Mouse (Mus musculus): Measurements from ENCODE around the gene Mical3. TPM values are rescaled to one million over a fixed set of nuclear protein-coding genes. Genes with fewer than 3 reads are reported as not detected.
"Not testable (repeated sequence)": the region's sequence is repeated elsewhere in the genome, so short reads cannot be mapped to it uniquely, and the experiment has no call there.

The Mical3 gene
- total RNA-seq, 2 experiments from 2014 or later = 71.0 to 71.9 TPM

DNA sequence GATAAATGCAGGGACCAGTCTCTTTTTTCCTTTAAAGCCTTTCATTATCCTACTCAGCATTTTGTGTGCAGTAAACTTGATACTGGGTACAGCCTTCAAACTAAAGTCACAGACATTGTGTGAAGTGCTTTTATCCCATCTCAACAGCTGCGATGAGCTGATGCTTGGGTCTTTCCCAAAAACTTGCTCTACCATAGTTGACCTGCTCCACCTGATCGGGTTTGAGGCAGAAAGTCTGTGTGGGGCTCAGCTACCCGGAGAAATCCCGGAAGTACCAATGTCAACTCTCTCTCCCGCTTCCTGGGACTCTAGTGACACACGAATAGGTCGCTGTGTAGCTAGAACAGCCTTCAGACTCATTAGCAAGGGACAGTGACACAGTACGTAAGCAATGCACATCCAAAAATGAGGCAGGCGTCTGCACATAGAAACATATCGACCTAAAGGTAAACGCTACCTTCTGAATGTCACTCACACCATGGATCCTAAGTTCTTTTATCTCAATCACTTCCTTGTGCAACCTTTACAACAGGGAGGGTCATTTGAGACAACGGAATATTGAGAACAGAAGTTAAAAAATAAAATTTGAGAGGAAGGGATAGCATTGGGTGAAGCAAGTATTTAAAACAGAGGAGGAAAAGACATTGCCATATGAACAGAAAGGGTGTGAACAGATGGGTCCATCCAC, 191.9 kb downstream of the Mical3 start:
- no peak for DNase-seq (ENCODE audit: low spot score in 2 of 2)

DNA sequence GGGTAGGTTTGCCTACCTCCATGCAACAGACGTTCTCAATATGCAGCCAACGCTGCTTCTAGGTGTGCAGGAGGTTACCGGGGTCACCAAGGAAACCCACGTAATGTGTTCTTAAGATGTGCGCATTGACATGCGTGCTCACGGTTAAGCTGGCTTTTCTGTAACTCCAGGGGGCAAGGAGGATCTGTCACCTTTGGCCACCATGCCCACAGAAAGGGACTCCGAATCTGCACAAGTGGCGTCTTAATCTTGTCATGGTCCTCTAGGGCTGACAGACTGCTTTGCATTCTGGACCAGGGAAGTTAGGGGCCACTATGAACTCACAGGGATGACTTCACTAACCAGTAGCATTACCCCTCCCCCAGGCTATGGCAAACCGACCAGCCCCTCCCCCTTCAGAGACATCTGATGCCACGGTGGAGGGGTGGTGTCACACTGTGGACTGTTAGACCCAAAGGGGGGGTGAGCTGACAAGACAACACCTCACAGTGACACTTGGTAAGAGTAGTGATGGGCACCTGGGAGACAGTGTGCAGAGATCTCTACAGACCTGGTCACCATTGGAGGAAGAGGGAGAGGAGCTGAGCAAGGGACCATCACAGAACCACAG, 192.7 kb downstream of the Mical3 start:
- no peak for DNase-seq (ENCODE audit: low spot score in 2 of 2)

DNA sequence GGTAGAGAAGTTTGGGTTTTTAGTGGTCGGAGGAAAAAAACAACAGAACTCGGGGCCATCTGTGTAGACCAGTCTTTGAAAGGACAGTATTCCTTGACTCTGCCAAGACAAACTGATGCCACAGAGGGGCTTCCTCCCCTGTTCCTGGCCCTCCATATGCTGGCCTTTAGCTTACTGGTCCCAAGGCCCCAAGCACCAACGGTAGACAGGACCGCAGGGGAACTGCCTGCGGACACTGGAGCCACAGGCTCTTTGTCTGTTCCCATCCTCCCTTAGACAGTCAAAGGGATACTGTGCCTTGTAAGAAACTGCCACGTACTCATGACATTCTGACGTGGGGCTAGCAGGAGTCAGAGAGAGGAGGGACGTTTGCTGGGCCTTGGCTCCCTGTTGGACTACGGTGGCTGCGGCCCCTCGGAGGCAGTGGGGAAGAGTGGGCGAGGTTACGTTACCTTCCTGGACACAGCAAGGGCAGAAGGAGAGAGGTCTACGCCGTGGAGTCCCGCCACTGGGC, 193.6 kb downstream of the Mical3 start:
- DNase-seq (ENCODE audit: low spot score in 2 of 2) = no peak

DNA sequence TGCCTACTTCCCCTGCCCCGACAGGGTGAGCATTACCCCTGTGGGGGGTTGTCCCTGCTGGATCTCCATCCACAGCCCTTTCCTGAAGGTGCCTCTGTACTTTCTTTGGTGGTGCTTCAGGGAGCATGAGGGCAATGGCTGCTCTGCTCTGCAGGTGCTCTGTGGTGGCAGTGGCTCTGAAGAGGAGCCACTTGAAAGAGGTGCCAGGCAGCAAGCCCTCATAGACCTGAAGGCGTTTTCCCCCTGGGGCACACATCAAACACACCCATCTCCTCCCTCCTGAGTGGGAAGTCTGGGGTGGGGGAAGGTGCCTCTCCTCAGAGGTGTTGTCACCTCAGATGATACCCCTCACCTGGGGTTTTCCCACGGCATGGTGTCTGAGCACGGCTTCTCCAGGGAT, 196.6 kb downstream of the Mical3 start:
- DNase-seq (ENCODE audit: low spot score in 2 of 2) = no peak

DNA sequence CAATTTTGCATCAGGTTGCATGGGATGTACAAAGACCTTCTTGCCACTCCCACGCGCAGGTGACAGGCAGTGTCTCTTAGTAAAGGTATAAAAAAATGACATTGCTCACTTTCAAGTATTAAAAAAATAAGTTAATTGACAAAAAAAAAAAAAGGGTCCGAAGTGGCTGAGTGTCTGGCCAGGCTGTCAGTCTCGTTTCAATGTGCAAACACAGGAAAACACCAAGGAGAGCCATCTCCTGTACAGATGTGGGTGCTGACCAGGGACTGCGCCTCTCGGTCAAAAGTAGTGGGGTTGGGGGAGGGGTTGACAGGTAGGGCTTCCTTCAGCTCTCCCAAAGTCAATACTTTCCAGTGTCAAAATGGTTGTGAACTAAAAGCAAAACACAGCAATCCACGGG, 197.1 kb downstream of the Mical3 start:
- no peak for DNase-seq (ENCODE audit: low spot score in 2 of 2)

DNA sequence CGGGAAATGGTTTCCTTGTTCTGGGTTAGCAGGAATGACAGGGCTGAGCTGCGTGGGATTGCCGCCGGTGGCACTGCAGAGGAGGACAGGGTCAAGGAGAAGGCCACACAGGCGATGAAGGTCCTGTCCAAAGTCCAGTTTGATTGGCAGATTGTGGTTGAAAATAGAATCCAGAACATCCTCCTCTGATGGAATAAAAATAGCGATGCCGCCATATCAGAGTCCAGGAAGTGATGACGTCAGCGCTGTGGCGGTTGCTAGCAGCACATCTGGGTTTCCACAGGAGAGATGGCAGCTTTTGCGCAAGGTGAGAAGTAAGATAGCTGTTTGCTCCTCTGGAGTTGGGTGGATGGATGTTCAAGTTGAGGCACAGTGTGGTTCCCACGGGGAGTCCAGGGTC, 198.2 kb downstream of the Mical3 start:
- no peak for DNase-seq (ENCODE audit: low spot score in 2 of 2)

DNA sequence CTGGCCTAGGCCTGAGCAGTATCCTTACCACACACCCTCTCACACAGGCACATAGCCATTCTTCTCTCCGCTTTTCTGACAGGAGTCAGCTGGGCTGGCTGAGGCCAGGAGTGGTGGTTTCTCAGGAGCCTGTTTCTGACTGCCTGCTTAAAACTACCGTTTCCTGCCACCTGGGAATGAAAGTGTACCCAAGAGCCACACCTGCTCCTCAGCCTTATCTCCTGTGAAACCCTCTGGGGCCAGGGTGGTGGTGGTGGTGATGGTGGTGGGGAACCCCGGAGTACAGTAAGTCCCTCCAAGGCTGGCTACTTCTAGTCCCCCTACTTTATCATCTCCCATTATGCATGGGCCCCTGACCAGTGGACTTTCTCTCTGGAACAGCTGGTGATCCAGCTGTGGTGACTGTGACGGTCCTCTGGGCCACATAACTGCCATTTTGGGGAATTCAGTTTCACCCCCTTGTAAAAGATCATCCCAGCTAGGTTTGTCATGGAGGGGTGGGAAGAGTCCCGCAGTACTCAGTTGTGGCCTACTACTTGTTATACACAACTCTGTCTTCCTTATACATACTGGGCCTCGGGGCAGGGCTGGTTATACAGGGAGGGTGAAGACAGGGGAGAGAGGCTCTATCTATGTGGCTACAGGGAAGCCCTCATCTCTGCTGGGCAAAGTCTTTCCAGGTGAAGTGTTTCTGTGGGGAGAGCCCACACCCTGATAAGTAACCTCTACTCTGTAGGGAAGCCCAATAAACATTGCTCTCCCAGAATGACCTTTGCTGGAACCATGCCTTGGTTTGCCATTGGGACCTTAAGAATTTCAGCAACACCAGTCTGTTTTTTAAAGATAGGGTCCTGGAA, 200.1 kb downstream of the Mical3 start:
- no peak for DNase-seq (ENCODE audit: low spot score in 2 of 2)

DNA sequence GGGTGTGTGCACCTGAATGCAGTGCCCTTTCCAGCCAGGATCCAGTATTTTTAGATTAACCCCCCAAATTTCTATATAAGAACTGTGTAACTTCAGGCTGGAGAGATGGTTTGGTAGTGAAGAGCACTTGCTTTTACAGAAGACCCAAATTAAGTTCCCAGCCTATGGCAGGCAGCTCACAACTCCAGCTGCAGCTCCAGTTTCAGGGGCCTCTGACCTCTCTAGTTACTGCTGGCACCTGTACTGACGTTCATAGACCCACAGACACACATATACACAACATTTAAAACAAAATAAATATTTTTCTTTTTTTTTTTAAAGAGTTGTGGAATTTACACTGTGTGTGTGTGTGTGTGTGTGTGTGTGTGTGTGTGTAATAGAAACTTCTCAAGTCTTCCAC, 201.4 kb downstream of the Mical3 start:
- DNase-seq (ENCODE audit: low spot score in 2 of 2) = no peak

DNA sequence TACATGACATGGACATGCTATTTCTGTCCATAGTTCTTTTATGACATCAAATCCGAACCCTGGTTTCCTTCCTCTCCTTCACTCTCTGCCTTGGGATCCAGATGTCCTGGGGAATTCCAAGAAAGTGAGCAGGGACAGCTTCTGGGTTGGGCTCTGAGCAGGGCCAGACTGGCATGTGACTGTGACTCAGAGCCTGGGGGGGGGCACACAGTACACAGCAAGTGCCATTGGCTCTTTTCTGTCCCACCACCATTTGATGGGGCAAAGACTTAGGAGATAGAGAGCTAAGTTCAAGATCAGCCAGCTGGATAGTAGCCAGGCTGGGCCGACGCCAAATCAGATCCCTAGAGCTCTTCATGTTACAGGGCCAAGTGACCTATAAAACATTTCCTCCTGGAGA, 203.0 kb downstream of the Mical3 start:
- no peak for DNase-seq (ENCODE audit: low spot score in 2 of 2)

DNA sequence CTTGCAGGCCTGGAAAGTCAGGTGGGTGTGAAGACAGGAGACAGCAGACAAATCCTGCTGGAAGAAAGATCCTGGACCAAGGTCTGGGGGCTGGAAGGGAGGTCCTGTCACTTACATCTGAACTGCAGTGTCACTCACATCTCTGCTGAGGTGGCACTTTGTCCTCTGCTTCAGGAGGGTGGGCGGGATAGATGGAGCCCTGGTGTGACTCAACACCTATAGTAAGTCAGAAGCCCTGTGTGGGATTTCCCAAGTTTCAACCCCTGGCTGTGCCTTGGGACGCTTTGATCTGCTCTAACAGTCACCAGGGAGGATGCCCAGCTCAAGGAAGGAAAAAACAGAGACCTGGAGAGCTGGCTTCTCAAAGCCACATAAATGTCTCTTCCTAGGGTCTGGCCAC, 203.9 kb downstream of the Mical3 start:
- no peak for DNase-seq (ENCODE audit: low spot score in 2 of 2)

DNA sequence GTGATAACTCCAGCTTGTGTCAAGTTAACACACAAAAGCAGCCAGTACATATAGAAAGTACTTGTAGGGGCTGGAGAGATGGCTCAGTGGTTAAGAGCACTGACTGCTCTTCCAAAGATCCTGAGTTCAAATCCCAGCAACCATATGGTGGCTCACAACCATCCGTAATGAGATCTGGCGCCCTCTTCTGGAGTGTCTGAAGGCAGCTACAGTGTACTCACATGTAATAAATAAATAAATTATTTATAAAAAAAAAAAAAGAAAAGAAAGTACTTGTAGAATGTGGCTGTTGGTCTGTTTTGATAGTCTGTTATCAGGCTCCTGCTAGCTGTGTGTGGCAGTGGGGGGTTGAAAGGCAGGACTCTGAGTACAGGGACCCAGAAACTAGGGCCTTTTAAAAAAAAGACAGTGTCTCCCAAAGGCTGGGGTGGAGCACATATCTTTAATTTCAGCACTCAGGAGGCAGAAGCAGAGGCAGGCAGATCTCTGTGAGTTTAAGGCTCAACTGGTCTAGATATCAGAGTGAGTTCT, 205.9 kb downstream of the Mical3 start:
- DNase-seq (ENCODE audit: low spot score in 2 of 2) = not testable (repeated sequence)

DNA sequence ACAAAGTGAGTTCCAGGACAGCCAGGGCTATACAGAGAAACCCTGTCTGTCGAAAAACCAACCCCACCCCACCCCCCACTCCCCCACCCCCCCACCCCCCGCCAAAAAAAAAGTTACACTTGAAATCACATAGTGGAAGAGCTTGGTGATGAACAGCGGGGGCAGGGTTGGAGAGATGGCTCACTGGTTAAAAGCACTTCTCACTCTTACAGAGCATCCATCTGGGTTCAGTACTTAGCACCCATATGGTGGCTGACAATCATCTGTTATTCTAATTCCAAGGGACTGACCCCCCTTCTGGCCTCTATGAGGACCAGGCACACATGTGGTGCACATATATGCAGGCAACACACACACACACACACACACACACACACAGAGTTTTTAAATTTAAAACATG, 212.8 kb downstream of the Mical3 start:
- DNase-seq (ENCODE audit: low spot score in 2 of 2) = no peak

DNA sequence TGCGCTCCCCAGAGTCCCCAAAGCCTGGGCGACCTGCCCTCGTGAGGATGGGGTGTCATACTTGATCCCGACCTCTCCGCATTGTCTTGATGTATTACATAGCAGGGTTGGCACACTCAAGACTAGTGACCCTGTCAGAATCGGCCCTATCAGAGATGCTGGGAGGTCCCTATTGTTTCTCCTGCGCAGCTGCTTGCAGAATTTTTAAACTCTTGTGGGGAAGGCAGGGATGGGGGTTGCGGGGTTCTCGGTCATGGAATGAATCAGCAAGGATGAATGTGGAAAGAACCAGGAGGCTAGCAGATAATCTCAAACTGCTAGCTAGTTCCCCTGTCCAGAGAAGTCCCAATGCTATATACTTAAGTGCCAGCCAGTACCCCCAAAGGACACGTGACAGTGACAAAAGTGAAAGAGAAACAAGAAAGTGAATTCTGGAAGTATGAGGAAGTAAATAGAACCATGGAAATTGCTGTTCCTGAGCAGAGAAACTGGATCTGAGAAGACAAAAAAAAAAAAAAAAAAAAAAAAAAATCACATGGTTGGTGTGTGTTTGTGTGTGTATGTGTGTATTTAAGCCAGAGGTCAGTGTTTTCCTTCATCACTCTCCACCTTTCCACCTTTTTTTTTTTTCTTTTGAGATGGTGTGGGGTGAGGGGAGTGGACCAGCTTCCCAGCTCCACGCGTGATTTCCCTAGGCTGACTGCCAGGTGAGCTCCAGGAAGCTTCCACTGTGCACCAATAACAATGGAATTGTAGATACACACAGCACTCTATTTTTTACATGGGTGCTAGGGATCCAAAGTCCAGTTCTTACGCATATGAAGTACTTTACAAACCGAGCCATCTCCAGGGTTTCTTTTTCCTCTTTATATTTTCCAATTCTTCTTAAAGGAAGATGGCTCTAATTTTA, 213.6 kb downstream of the Mical3 start:
- DNase-seq (ENCODE audit: low spot score in 2 of 2) = not testable (repeated sequence)

DNA sequence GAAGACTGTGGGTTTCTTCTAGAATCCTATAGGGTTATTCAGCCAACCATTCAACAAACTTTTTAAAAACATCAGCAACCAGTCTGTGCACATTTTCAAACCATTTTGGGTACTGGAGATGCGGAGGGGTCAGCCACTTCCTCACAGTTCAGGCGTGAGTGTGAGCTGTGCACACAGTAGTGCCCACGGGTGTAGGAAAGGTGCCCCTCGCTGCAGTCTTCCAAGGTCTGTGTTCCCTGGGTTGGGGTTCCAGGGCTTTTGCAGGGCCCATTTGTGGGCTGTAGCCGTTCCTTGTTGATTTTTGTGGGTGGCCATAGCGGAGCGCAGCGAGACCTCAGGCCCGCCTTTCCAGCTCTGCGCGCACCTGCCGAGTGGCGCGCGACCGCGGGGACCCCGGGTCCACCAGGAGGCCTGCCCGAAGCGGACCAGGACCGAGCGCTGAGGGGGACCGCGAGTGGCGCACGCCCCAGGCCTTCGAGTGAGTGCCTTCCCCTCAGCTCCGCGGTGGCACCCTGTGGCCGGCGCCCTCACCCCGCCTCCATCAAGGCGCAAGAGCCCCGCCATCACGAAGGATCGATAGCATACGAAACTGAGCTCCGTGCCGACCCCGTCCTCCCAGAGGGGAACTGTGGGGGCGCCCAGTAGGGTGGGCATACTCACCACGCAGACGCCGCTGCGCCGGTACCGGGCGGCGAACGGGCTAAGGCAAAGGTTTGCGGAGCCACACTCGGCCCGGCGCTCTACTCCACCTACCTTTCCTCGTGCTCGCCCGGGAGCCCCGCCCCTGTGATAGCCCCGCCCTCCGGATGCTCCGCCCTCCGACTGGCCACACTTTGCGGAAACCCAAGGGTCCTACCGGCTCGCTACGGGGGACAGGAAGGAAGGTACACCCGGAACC, 214.5 kb downstream of the Mical3 start, which contains the start of gene Bid:
Bid (minus strand) TSS at position 780 of the 898 bp plus-strand sequence.
- DNase-seq (ENCODE audit: low spot score in 2 of 2) = peak; percentile 80 to 87

DNA sequence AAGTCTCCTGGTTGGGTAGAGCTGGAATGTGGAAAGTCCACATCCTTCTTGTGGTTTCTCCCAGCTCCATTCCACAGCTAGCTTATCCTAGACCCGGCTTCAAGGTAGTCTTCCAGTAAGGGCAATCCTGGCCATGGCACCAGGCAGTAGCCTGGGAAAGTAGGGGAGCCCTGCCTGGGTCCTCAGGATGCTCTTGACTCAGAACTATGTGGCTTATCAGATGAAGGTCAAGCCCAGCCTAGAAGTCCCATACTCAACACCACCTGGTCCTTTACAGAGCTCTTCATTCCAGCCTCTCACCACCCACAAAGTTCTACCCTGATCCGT, 215.2 kb downstream of the Mical3 start:
- no peak for DNase-seq (ENCODE audit: low spot score in 2 of 2)

DNA sequence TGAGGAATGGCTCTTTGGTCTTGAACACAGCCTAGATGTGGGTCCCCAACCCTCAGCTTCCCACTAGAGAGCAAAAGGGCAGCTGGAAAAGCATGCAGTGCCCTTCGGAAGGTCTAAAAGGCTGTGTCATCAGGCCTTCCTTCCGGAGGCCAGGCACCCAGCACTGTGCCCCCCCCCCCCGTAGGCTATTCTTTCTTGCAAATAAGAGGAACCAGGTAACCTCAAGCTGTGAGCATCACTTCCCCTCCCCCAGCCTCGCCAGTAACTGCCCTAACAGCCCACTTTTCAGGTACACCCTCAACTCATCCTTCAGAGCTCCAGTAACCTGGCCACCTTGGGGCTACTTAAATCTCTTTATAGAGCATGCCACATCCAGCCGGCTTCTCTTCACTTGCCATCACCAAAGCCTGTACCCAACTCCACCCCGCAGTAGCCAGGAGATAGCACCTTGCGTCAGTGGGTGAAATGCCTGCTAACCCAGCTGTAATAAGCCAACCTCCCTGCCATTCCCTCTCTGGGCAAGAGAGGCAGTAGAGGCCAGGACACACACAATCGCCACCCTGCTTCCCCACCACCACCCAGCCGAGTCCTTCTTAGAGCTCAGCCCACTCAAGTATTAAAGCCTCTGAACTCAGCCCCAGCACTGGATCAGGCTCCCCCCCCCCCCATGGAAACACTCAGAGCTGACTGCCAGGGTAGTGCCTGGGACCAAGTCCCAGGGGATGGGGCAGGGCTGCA, 215.7 kb downstream of the Mical3 start:
- no peak for DNase-seq (ENCODE audit: low spot score in 2 of 2)

DNA sequence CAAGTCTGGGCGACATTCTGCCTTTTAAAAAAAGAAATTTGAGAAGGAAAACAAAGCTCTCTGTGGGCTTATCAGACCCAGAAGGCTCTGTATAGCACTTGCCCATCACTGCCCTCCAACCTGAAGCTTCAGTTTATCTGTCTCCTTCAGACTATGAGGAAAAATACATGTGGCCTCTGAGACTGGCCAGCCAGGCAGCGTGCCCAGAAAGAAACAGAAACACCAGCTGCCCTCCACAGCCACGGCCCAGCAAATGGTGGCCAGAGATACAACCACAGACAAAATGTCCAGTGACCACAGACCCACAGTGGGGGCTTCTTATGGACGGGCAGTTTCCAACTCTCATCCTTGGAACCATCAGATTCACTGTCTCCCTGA, 216.3 kb downstream of the Mical3 start:
- DNase-seq (ENCODE audit: low spot score in 2 of 2) = no peak

DNA sequence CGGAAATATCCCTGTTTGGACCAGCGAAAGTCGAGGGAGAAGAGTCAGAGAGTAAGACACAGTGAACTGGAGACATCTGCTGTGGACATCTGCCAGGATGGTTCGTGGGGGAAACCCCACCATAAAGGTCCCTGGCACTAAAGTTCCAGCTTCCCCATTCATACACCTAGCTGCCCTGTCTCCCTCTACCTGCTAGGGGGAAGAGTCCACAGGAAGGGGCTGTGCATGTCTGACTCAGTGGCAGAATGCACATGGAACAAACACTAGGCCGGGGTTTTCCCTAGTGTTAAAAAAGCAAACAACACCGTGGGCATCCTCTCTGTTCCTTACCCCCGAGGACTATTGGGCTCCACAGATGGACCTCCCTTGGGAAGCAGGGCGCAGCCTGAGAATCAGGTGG, 217.0 kb downstream of the Mical3 start:
- no peak for DNase-seq (ENCODE audit: low spot score in 2 of 2)

DNA sequence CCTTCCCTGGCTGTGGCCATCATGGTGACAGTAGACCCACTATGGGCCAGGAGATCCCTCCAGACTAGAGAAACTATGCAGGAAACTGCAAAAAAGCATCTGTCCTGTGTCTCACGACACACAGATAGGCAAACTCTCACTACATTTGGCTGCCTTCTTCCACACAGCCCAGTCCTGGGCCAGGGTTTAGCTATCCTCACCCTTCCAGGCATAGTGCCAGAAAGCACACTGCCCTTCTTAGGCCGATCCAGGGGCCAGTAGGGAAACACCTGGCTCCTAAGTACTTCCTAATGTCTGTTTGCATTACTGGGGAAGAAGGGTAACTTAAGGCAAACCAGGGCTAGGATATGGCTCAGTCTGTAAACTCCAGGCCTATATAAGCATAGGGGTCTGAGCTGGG, 217.9 kb downstream of the Mical3 start:
- no peak for DNase-seq (ENCODE audit: low spot score in 2 of 2)
